Mouse (Mus musculus): ENCODE measurements at regions not wholly inside any gene's neighbourhood (a gene's known extent, or its start where the extent isn't known, plus 50 kb on each side); places are given as distances from the start of the nearest gene placed in this dataset.

DNA sequence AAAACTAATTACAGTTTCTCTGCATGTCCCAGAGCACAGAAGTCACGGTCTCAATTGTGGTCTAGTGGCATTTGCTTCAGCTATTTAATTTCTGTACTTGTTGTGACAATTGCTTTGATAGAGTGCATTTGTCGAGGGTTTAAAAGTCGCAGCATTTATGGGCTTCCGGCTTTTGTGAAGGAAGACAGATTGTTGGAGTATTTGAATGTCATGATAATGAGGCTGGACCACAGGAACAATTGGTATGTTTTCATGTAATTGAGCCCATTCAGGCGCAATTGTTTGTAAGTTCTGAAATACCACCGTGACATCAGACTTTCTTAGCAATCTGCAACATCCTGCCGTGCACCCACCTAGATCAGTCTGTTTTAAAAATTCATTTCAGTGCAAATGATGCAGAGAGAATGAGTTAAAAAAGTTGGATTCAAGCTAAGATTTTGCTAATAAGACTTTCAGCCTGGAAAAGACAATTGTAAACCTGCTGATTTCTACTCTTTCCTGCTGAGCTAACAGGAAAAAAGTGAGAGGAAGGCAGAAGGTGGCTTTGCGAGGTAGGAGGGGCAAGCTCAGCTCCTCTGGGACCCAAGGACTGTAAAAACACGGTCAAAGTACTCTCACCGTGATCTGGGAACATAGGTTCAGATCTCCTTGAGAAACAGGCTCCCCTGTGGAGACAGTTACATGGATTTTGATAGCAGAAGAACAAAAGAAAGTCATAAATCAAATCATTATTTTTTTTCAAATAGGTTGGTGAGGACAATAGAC, 58.7 kb downstream of the Gm11983 start:
- TF ChIP-seq CTCF (IDR thresholded peaks at IDR 0.05; ENCODE audit: borderline replicate concordance, insufficient read depth, low read depth, low read length) (no peak), POLR2A (IDR thresholded peaks at IDR 0.05; ENCODE audit: borderline replicate concordance, insufficient read depth, low read length) (no peak)

Measured in cerebellum, adult 2 months (tissue).